Mouse (Mus musculus) kidney, adult 2 months (tissue): ENCODE data around the gene Cd163. TPM values are rescaled to one million over a fixed set of nuclear protein-coding genes. Genes with fewer than 3 reads are reported as not detected.

Experiments used
- DNase-seq: peaks from one replicate; pipeline ENCODE4 v3.0.0; 2021
- H3K27ac ChIP-seq: fragments of 200-500 bp; 2 replicates; pipeline ENCODE4 v1.5.1; 2012; ENCODE audit warnings: low read depth, low read length, control low read depth, inconsistent platforms; ENCODE audit not compliant: insufficient read depth
- H3K27me3 ChIP-seq: fragments of 200-500 bp; replicated peaks from 2 replicates; pipeline ENCODE4 v1.6.1; 2012; ENCODE audit warnings: mild to moderate bottlenecking, moderate library complexity, low read length, inconsistent platforms; ENCODE audit not compliant: control insufficient read depth, insufficient read depth
- H3K36me3 ChIP-seq: fragments of 200-500 bp; 2 replicates; pipeline ENCODE4 v1.6.1; 2012; ENCODE audit warnings: mild to moderate bottlenecking, moderate library complexity, low read length, inconsistent platforms; ENCODE audit not compliant: control insufficient read depth, insufficient read depth
- H3K4me1 ChIP-seq: fragments of 200-500 bp; 2 replicates; pipeline ENCODE4 v1.6.1; 2011; ENCODE audit warnings: low read length; ENCODE audit not compliant: control insufficient read depth, insufficient read depth
- H3K4me3 ChIP-seq: fragments of 200-500 bp; 2 replicates; pipeline ENCODE4 v1.5.1; 2011; ENCODE audit warnings: mild to moderate bottlenecking, low read depth, low read length, control low read depth; ENCODE audit not compliant: insufficient read depth
- CTCF ChIP-seq: fragments of 200-500 bp; conservative IDR thresholded peaks from 2 replicates; pipeline ENCODE4 v1.5.1; 2011; ENCODE audit warnings: low read depth, mild to moderate bottlenecking, control low read depth, low read length, moderate library complexity, mixed read lengths; ENCODE audit not compliant: insufficient read depth, insufficient read length
- POLR2A ChIP-seq: fragments of 200-500 bp; IDR thresholded peaks from one replicate; pipeline ENCODE4 v1.6.1; 2011; ENCODE audit warnings: low read depth, low read length, control low read depth
- WGBS: fragments of 180-500 bp; shearing (Covaris S2); methylation state at CpG from one replicate; pipeline ENCODE4 v1.1.7; 2018; 5-methylcytosine and 5-hydroxymethylcytosine counted together
- polyA plus RNA-seq: library from polyadenylated mRNA; depleted of rRNA; stranded (reverse); fragments of >200 nt; gene quantifications from 2 replicates; pipeline ENCODE4 v1.2.3, GENCODE M21; 2012; rRNA removed

The Cd163 gene
- polyA plus RNA-seq = 0.26 and 0.39 TPM in 2 replicates

GRCm38 (mm10) chr6:124304356-124304755, at the start of gene Cd163:
Gene Cd163, plus strand, starts transcription at chr6:124304656.
- 87% methylated on average over 4 of the region's 4 CpGs for WGBS
- Histone ChIP-seq H3K27ac (no peak within 1 kb of the TSS), H3K27me3 (no peaks in the 10 kb centered on the region), H3K36me3 (no peaks in the 10 kb centered on the region), H3K4me3 (no peak within 1 kb of the TSS), H3K4me1 (no peaks in the 10 kb centered on the region)
- no peak for DNase-seq
- TF ChIP-seq CTCF = no peak
- TF ChIP-seq POLR2A = no peak

DNA sequence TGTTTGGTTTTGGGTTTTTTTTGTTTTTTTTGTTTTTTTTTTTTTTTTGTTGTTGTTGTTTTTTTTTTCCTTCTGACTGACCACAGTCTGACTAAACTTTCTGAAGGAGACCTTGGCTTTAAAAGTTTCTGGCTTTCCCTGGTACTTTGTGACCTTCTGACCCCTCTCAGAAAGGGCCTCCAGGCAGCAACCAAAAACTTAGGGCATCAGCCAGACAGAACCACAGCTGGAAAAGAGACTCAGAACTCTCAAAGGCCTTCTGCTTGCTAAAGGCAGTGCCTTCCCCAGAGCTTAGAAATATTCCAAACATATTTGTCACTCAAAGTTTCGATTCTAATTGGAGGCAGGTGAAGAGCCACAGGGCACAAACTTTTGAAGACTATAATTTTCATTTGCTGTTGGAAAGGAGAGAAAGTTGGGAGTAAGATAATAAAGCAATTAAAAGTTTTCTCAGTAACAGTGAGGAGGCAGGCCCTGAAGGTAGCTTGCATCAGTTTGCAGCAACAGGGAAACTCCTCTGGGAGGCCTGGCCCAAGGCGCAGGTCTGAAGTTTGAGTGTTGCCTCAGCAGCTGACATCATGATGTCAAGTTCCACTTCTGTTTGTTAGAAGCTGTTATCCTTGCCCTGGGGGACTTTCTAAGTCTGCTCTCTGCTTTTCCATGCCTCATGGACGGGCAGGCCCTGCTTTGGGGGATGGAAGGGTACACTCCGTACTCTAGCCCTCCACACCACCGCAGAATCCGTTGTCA, 48.6 kb upstream of the Cd163 start:
- DNase-seq = no peak
- 83% methylated on average over 6 of the region's 6 CpGs for whole genome bisulfite sequencing
- no peak overlapping the region for H3K4me3 ChIP-seq
- no peaks in the 10 kb centered on the region for H3K36me3 ChIP-seq
- no peaks in the 10 kb centered on the region for H3K4me1 ChIP-seq
- H3K27me3 ChIP-seq = no peaks in the 10 kb centered on the region
- no peak for TF ChIP-seq POLR2A
- TF ChIP-seq CTCF = no peak
- H3K27ac ChIP-seq = no peak overlapping the region

DNA sequence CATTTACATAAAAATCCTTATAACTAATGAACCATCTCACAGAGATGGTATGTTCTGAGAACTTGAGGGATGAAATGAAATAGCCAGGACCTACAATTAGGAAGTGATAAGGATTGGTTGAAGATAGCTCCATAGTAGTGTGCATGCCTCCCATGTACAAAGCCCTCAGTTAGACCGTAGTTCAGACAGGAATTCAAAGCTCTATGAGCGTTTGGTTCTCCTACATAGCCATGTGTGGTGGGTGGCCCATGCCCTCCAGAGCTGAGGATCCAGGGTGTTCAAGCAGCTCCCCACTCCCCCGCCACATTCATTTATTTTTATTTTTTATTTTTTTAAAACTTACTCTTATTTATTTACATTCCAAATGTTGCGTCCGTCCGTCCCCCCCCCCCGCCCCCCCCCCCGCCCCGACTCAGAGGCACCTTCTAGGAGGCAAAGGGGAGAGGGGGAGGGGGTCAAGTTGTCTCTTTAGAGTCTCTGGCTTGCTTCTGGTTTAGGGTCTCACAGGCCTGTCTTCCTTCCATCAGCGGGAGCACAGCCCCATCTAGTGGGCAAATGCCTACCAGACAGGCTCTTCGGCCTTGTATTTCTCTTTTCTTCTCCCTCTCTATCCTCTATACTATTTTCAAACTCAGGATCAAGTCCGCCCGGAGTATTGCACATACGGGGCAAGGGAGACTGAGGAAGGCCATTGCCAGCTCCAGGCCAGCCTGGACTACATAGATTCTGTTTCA, 44.1 kb upstream of the Cd163 start:
- no peaks in the 10 kb centered on the region for H3K27me3 ChIP-seq
- H3K36me3 ChIP-seq = no peaks in the 10 kb centered on the region
- H3K4me1 ChIP-seq = no peaks in the 10 kb centered on the region
- DNase-seq = peak; percentile 41
- 18% methylated on average over 14 of the region's 14 CpGs for WGBS
- no peak overlapping the region for H3K27ac ChIP-seq
- no peak overlapping the region for H3K4me3 ChIP-seq
- TF ChIP-seq POLR2A (no peak), CTCF (peak; percentile 87)

DNA sequence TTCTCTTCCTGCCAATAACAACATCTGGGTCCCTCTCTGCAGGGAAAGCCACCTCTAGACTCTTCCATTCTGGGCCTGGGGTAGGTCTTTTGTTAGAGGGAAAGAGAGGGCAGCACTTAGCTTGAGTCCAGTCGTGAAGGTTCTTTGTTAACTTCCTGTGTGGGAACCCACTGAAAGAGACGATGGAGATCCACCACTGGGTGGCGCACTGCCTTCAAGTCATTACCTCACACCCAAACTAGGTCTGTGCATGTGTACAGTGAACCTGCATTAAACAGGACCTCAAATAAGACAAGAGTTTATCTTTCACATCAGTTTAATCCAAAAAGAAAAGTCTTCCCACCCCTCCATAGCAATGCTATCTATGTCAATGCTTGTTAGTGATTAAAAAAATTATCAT, 41.8 kb upstream of the Cd163 start:
- TF ChIP-seq CTCF = peak; percentile 88
- TF ChIP-seq POLR2A = no peak
- peak; percentile 71 for DNase-seq
- no peaks in the 10 kb centered on the region for H3K4me1 ChIP-seq
- H3K27me3 ChIP-seq = no peaks in the 10 kb centered on the region
- H3K4me3 ChIP-seq = no peak overlapping the region
- H3K36me3 ChIP-seq = no peaks in the 10 kb centered on the region
- no peak overlapping the region for H3K27ac ChIP-seq
- WGBS = 3% methylated on average over 3 of the region's 3 CpGs

- Histone ChIP-seq H3K27me3 (no peaks in the 10 kb centered on the region), H3K4me1 (peaks cover 3% of the 10 kb centered on the region; the same call in 1 of the 2 replicates), H3K36me3 (no peaks in the 10 kb centered on the region), H3K4me3 (no peak overlapping the region), H3K27ac (no peak overlapping the region; the same call in 1 of the 2 replicates)
- TF ChIP-seq CTCF = no peak
- no peak for TF ChIP-seq POLR2A
- WGBS = 69% methylated on average over 5 of the region's 5 CpGs
- no peak for DNase-seq
Observed at GRCm38 (mm10) chr6:124273231-124273880, 31.1 kb upstream of the Cd163 start.

GRCm38 (mm10) chr6:124277641-124278040, 26.8 kb upstream of the Cd163 start:
- TF ChIP-seq POLR2A = no peak
- TF ChIP-seq CTCF = no peak

More at GRCm38 (mm10) chr6:124277641-124278040, 26.8 kb upstream of the Cd163 start:
- Histone ChIP-seq H3K27me3 (no peaks in the 10 kb centered on the region), H3K4me3 (no peak overlapping the region), H3K27ac (no peak overlapping the region), H3K4me1 (peaks cover 3% of the 10 kb centered on the region; the same call in 1 of the 2 replicates), H3K36me3 (no peaks in the 10 kb centered on the region)
- DNase-seq = peak; percentile 76
- 43% methylated on average over 5 of the region's 5 CpGs for WGBS
